Mouse (Mus musculus) lung, embryonic 15.5 days (tissue): ENCODE data around the gene Uba7. TPM values are rescaled to one million over a fixed set of nuclear protein-coding genes. Genes with fewer than 3 reads are reported as not detected.

Source experiments
- ATAC-seq: fragments of 200-750 bp; cut with Nextera tagmentation; 2 replicates; pipeline ENCODE4 v1.8.0; 2017; ENCODE audit warnings: moderate number of reproducible peaks, borderline replicate concordance; ENCODE audit not compliant: low FRiP score, low TSS enrichment; ENCODE audit errors: extremely low read depth
- H3K27ac ChIP-seq: fragments of 300-500 bp; sonication (generic); 2 replicates; pipeline ENCODE4 v1.5.1; 2015; ENCODE audit warnings: moderate library complexity, mild to moderate bottlenecking, inconsistent platforms
- H3K27me3 ChIP-seq: fragments of 300-500 bp; sonication (generic); 2 replicates; pipeline ENCODE4 v1.6.1; 2015; ENCODE audit warnings: inconsistent platforms
- H3K36me3 ChIP-seq: fragments of 300-500 bp; sonication (generic); 2 replicates; pipeline ENCODE4 v1.6.1; 2015; ENCODE audit warnings: inconsistent platforms
- H3K4me1 ChIP-seq: fragments of 300-500 bp; sonication (generic); 2 replicates; pipeline ENCODE4 v1.6.1; 2015; ENCODE audit warnings: inconsistent platforms
- H3K4me2 ChIP-seq: fragments of 300-500 bp; sonication (generic); 2 replicates; pipeline ENCODE4 v1.6.1; 2015; ENCODE audit warnings: inconsistent platforms, mild to moderate bottlenecking, moderate library complexity
- H3K4me3 ChIP-seq: fragments of 300-500 bp; sonication (generic); 2 replicates; pipeline ENCODE4 v1.5.1; 2015; ENCODE audit warnings: mild to moderate bottlenecking, inconsistent platforms
- H3K9ac ChIP-seq: fragments of 300-500 bp; sonication (generic); 2 replicates; pipeline ENCODE4 v1.6.1; 2015; ENCODE audit warnings: inconsistent platforms
- H3K9me3 ChIP-seq: fragments of 300-500 bp; sonication (generic); 2 replicates; pipeline ENCODE4 v1.6.1; 2016; ENCODE audit warnings: inconsistent platforms
- WGBS: fragments of 180-500 bp; shearing (Covaris S2); methylation state at CpG from one replicate; pipeline ENCODE4 v1.1.7; 2015; 5-methylcytosine and 5-hydroxymethylcytosine counted together
- polyA plus RNA-seq: library from polyadenylated mRNA; unstranded; fragments of >200 nt; fragmentation: Nextera tagmentation; extraction: Ambion mirVana; gene quantifications from 2 replicates; pipeline ENCODE4 v1.2.1, GENCODE M21; 2015

The Uba7 gene
- 22.3 and 22.8 TPM in 2 replicates for polyA plus RNA-seq

DNA sequence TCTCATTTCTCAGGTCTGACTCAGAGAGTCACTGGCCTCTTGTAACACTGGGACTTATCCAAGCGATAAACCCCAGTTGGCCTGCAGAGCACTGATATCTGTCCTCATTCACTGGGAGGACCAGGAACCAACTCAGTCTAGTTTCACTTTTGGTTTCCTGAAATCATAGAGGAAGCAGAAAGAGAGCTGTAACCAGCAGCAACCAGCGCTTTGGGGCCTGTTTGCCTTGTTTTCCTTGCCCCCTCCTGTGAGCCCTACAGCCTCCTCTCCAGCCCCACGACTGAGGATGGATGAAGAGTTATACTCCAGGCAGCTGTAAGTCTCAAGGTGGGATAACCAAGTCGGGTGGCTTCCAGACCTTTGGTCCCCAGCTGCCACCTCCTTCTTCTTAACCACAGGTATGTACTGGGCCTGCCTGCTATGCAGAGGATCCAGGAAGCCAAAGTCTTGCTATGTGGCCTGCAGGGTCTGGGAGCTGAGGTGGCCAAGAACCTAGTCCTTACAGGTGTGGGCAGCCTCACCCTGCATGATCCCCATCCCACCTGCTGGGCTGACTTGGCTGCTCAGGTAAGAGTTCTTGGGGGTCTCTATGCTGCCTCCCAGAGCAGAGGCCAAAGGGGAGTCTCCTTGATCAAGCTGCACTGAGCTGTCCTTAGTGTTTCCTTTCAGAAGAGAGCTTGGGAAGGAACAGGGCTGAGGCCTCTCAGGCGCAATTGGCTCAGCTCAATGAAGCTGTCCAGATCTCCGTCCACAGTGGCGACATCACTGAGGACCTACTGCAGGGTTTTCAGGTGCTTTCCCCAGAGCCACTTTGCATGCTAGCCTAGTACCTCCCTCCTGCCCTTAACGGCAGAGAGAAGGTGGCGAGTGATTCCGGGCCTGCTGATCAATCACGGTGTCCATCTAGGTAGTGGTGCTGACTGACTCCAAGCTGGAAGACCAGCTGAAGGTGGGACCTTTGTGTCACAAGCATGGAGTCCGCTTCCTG, at the start of gene Uba7:
TSS of gene Uba7 (plus strand) at position 107 of the 988 bp plus-strand sequence.
- Histone ChIP-seq H3K9me3 (no peaks in the 10 kb centered on the region), H3K27me3 (no peaks in the 10 kb centered on the region), H3K4me1 (peaks cover 17% of the 10 kb centered on the region), H3K36me3 (peaks cover 3% of the 10 kb centered on the region), H3K9ac (no peak within 1 kb of the TSS), H3K27ac (peak within 1 kb of the TSS; percentile 31; the same call in 1 of the 2 replicates), H3K4me2 (peak within 1 kb of the TSS; percentile 32), H3K4me3 (0 out of 2 replicates have a peak within 1 kb of the TSS, but pooled peaks have one; percentile 1)
- 62% methylated on average over 12 of the region's 12 CpGs for WGBS
- ATAC-seq = no peak

DNA sequence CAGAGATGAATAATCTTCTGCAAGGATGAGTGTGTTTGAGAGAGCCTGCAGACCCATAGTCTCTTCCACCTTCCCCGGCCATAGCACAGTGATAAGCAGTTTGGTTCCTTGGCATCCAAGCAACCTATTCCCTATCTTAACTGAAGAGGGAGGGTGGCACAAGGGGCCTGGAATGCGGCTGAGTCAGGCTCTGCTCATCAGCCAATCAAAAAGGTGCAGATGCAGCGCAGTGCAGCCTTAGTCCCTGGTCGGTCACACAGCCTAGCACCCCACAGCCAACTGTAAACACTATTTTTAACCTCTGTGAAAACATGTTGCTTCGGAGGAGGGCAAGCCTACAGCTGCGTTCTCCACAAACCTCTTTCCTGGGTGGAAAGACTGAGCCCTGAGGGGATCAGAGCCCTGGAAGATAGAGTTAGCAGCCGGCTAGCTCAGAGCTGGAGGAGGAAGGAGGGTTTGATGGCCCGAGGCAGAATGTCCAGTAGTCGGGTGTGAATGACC, 48.3 kb upstream of the Uba7 start:
- Histone ChIP-seq H3K27ac (peak overlapping the region; percentile 83), H3K4me2 (no peak overlapping the region), H3K9ac (no peak overlapping the region), H3K4me3 (no peak overlapping the region), H3K36me3 (no peaks in the 10 kb centered on the region), H3K9me3 (no peaks in the 10 kb centered on the region), H3K4me1 (peaks cover 32% of the 10 kb centered on the region), H3K27me3 (no peaks in the 10 kb centered on the region)
- no peak for ATAC-seq
- 31% methylated on average over 9 of the region's 9 CpGs for WGBS

DNA sequence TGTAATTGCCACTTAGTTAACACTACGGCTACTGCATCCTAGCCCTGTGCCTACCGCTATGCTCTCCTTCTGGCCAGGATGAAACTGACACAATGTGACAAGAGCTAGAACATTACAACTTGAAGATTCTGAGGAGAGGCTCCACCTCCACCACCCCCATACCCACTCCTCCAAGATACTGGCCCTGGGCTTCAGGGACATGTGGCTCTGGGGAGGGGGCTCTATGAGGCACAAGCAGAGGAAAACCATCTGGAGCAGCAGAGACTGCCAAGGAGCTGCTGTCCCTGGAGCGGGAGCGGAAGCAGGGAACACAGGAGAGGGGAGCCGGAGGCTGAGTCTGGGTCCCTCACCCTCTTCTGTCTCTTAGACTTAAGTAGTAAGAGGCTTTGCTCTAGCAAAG, 47.6 kb upstream of the Uba7 start:
- WGBS = 39% methylated on average over 5 of the region's 5 CpGs
- Histone ChIP-seq H3K9me3 (no peaks in the 10 kb centered on the region), H3K27ac (peak overlapping the region; percentile 83), H3K36me3 (no peaks in the 10 kb centered on the region), H3K4me1 (peaks cover 32% of the 10 kb centered on the region), H3K4me3 (no peak overlapping the region), H3K4me2 (no peak overlapping the region), H3K9ac (no peak overlapping the region), H3K27me3 (no peaks in the 10 kb centered on the region)
- ATAC-seq = peak; percentile 83

DNA sequence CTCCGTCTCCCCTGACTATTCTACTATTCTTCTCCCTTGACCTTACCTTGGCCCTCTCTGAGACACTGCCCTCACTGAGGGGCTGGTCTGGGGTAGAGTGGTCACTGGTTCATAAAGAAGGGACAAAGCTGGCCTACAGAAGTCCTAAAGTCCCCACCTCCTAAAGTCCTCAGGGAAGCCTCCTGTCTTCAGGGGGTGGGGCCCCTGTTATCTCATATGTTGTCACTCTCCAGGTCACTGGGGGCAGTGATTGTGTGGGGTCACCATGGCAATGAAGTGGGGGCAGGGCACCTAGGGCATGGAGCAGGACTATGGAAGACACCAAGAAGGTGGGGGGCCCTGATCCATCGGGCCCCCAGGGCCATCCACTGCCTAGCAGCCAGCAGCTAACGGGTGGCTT, 47.1 kb upstream of the Uba7 start, which contains the start of gene Actl11:
TSS of gene Actl11 (plus strand) at position 301 of the 400 bp plus-strand sequence.
- no peaks in the 10 kb centered on the region for H3K36me3 ChIP-seq
- 62% methylated on average over 3 of the region's 3 CpGs for WGBS
- no peak within 1 kb of the TSS for H3K4me2 ChIP-seq
- H3K4me3 ChIP-seq = no peak within 1 kb of the TSS
- H3K9me3 ChIP-seq = no peaks in the 10 kb centered on the region
- ATAC-seq = peak; percentile 15; the same call in 1 of the 2 replicates
- H3K9ac ChIP-seq = no peak within 1 kb of the TSS
- no peaks in the 10 kb centered on the region for H3K27me3 ChIP-seq
- peak within 1 kb of the TSS; percentile 83 for H3K27ac ChIP-seq
- H3K4me1 ChIP-seq = peaks cover 32% of the 10 kb centered on the region

DNA sequence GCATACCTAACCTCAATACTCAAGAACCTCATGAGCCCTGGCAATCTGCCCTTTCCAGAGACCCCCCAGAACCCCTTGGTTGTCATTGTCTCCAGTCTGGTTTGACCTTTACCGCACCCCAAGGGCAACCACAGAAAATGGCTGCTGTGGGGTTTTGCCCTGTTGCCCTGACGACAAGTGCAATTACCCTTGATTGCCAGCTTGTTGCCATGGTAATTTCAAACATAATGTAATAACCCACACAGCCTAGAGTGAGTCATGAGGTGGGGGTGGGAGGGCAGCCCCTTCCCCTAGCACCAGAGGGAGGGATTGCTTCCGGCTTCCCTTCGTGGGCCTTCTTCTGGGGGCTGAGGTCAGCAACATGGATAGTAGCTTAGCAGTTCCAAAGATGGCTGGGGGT, 43.1 kb upstream of the Uba7 start:
- ATAC-seq = no peak
- peaks cover 28% of the 10 kb centered on the region for H3K4me1 ChIP-seq
- no peak overlapping the region for H3K4me2 ChIP-seq
- H3K9me3 ChIP-seq = no peaks in the 10 kb centered on the region
- H3K4me3 ChIP-seq = no peak overlapping the region
- peaks cover 30% of the 10 kb centered on the region for H3K27me3 ChIP-seq
- WGBS = 76% methylated on average over 4 of the region's 4 CpGs
- H3K36me3 ChIP-seq = no peaks in the 10 kb centered on the region
- no peak overlapping the region for H3K9ac ChIP-seq
- H3K27ac ChIP-seq = no peak overlapping the region

DNA sequence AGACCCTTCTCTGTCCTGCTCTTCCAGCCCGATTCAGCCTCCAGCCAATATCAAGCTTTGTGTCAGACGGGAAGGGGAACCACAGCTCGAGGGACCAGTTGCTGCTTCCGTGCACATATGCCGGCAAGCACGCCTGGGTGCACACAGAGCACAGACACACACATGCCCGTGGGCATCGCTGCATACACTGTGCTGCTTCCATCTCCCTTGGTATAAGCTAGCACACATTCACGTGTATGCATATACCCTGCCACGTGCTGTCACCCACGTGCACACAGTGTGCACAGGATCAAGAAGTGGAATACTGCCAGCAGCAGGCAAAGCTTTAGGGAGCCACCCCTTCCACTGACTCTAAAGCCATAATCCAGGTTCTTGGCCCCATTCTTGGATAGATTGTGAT, 41.2 kb upstream of the Uba7 start:
- peaks cover 15% of the 10 kb centered on the region for H3K4me1 ChIP-seq
- H3K27me3 ChIP-seq = peaks cover 32% of the 10 kb centered on the region
- no peak overlapping the region for H3K4me2 ChIP-seq
- H3K27ac ChIP-seq = no peak overlapping the region
- no peaks in the 10 kb centered on the region for H3K9me3 ChIP-seq
- no peaks in the 10 kb centered on the region for H3K36me3 ChIP-seq
- ATAC-seq = no peak
- H3K4me3 ChIP-seq = no peak overlapping the region
- 81% methylated on average over 11 of the region's 11 CpGs for WGBS
- no peak overlapping the region for H3K9ac ChIP-seq

DNA sequence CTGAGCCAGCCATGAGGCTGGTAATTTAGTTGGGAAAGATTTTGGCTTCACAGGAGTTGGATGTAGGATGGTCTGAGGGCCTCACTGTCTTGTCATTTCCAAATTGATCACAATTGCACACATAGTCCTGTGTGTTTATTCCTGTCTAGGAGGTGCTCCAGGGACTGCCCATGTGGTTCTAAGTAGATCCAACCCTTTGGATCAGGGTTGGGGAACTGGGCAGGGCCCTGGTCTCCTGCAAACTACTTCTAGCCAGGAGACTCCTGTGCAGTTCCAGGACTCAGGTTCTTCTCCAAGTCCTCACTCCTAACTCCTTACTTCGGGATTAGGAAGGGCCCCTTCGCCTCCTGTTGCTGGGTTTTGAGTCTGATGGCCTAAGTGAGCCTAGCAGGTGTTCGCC, 39.9 kb upstream of the Uba7 start, which contains the start of gene Camkv:
TSS of gene Camkv (plus strand) at position 301 of the 400 bp plus-strand sequence.
- Histone ChIP-seq H3K36me3 (no peaks in the 10 kb centered on the region), H3K27ac (no peak within 1 kb of the TSS), H3K27me3 (peaks cover 32% of the 10 kb centered on the region), H3K4me2 (peak within 1 kb of the TSS; percentile 96), H3K4me3 (peak within 1 kb of the TSS; percentile 42), H3K9me3 (no peaks in the 10 kb centered on the region), H3K9ac (peak within 1 kb of the TSS; percentile 49), H3K4me1 (peaks cover 15% of the 10 kb centered on the region)
- no peak for ATAC-seq
- 11% methylated on average over 3 of the region's 3 CpGs for WGBS

DNA sequence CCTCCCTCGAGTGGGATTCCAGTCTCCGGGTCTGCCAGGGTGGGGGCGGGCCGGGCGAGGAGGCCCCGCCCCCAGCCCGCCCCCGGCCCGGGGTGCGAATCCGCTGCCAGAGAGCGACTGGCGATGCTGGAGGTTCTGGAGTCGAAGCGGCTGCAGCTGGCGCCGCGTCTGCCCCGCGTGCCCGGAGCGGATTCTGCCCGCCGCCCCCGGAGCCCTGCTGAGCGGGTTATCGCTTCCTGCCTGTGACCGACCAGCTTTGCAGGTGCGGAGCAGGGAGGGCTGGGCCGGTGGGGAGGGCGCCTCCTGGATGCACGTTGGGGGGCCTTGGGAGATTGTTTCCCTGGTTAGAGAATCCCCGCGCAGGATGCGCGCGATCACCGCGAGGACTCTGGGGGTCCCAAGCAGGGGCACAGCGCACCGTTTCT, 39.5 kb upstream of the Uba7 start:
- ATAC-seq = peak; percentile 37; the same call in 1 of the 2 replicates
- Histone ChIP-seq H3K4me1 (peaks cover 15% of the 10 kb centered on the region), H3K27ac (no peak overlapping the region), H3K27me3 (peaks cover 32% of the 10 kb centered on the region), H3K36me3 (no peaks in the 10 kb centered on the region), H3K4me3 (peak overlapping the region; percentile 42), H3K9me3 (no peaks in the 10 kb centered on the region), H3K4me2 (peak overlapping the region; percentile 96), H3K9ac (peak overlapping the region; percentile 49)
- WGBS = 2% methylated on average over 39 of the region's 41 CpGs

DNA sequence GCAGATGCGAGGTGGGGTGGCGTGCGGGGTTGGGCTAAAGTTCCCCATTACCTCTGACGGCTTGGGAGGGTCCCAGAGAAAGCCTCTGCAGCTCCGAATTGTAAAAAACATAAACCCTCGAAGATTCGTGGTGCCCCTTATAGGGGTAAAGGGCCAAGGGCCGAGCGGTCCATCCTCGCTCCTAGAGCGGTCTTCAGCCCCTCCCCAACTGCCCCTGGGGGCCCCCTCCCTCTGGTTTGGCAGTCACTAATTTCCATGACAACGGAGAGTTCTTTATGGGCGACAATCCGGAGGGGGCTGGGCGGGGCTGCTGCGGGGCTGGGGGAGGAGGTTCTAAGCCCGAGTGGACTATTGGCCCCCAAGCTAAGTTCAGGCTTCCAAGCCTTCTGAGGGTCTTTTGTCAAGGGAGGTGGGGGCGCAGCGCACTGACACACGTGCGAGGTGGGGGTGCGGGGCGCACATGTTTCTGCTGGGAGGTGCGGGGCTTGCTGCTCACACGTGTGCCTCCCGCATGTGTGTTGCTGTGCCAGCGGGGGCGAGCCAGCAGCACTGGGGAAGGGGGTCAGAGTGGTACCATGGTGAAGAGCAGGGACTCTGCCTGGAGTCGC, 39.0 kb upstream of the Uba7 start:
- 2% methylated on average over 28 of the region's 29 CpGs for WGBS
- no peak overlapping the region for H3K27ac ChIP-seq
- H3K4me1 ChIP-seq = peaks cover 15% of the 10 kb centered on the region
- no peaks in the 10 kb centered on the region for H3K36me3 ChIP-seq
- peak overlapping the region; percentile 96 for H3K4me2 ChIP-seq
- H3K9ac ChIP-seq = peak overlapping the region; percentile 49
- peak; percentile 23; the same call in 1 of the 2 replicates for ATAC-seq
- peaks cover 32% of the 10 kb centered on the region for H3K27me3 ChIP-seq
- no peaks in the 10 kb centered on the region for H3K9me3 ChIP-seq
- peak overlapping the region; percentile 42 for H3K4me3 ChIP-seq

DNA sequence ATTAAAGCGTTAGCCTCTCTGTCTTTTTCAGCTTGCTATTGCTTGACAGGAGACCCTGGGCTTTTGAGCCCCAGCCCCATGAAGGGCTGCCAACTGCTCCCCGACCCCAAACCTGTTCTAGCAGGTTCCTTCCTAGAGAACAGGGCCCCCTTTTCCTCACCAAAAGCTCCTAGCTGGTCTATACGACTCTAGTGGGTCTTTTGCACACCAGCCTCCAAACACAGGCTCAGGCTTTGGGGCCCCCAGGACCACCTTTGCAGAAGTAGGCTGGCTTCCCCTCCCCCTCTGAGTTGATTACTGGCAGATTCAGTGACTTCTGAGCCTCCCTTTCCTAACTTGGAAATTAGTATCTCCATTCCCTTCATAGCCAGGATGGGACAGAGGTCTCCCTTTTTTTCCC, 38.5 kb upstream of the Uba7 start:
- H3K27ac ChIP-seq = no peak overlapping the region
- H3K4me3 ChIP-seq = no peak overlapping the region; the same call in 1 of the 2 replicates
- H3K4me2 ChIP-seq = peak overlapping the region; percentile 96
- 17% methylated on average over 3 of the region's 3 CpGs for WGBS
- no peak overlapping the region for H3K9ac ChIP-seq
- ATAC-seq = no peak
- H3K27me3 ChIP-seq = peaks cover 32% of the 10 kb centered on the region
- H3K36me3 ChIP-seq = no peaks in the 10 kb centered on the region
- H3K9me3 ChIP-seq = no peaks in the 10 kb centered on the region
- peaks cover 15% of the 10 kb centered on the region for H3K4me1 ChIP-seq

DNA sequence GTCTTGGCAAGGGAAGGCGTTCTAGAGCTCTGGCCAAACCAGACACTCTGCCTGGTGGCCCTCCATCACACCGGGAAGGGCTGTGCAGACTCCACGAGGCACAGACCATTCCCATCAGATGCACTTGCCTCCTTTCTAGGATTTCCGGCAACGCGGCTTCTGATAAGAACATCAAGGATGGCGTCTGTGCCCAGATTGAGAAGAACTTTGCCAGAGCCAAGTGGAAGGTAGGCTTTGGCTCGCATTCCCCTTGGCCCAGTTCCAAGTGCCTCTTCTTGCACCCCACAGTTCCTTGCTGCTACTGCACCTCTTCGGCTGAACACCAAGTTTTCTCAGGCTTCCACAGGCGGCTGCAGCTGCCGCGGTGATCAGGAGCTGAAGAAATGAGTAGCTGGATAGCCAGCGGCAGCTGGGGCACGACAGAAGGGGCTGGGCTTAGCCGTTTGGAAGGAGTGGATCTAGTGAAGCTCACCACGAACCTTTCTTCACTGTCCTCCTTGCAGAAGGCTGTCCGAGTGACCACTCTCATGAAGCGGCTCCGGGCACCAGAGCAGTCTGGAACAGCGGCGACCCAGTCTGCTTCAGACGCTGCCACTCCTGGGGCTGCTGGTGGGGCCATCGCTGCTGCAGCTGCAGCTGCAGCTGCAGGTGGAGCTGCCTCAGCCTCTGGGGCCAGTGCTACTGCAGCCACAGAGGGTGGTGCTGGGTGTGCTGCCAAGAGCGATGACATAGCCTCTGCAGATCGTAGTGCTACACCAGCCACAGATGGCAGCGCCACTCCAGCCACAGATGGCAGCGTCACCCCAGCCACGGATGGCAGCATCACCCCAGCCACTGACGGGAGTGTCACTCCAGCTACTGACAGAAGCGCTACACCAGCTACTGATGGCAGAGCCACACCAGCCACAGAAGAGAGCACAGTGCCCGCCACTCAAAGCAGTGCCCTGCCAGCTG, 27.8 kb upstream of the Uba7 start:
- WGBS = 76% methylated on average over 31 of the region's 31 CpGs
- Histone ChIP-seq H3K27ac (no peak overlapping the region), H3K4me3 (no peak overlapping the region), H3K27me3 (no peaks in the 10 kb centered on the region), H3K9me3 (no peaks in the 10 kb centered on the region), H3K4me1 (peaks cover 18% of the 10 kb centered on the region), H3K9ac (no peak overlapping the region), H3K36me3 (no peaks in the 10 kb centered on the region), H3K4me2 (no peak overlapping the region)
- no peak for ATAC-seq
